Mouse (Mus musculus) heart, embryonic 10.5 days (tissue): Measurements from ENCODE around the gene Hecw2. TPM values are rescaled to one million over a fixed set of nuclear protein-coding genes. Genes with fewer than 3 reads are reported as not detected.

ENCODE experiments used
- DNase-seq: peaks from one replicate; pipeline ENCODE4 v3.0.0-alpha.2; 2017; ENCODE audit warnings: low spot score
- H3K27ac ChIP-seq: fragments of 300-500 bp; sonication (generic); 2 replicates; pipeline ENCODE4 v1.5.1; 2016; ENCODE audit warnings: mild to moderate bottlenecking
- H3K27me3 ChIP-seq: fragments of 300-500 bp; sonication (generic); 2 replicates; pipeline ENCODE4 v1.6.1; 2016; ENCODE audit warnings: mild to moderate bottlenecking; ENCODE audit not compliant: poor library complexity, insufficient read depth, severe bottlenecking
- H3K36me3 ChIP-seq: fragments of 300-500 bp; sonication (generic); 2 replicates; pipeline ENCODE4 v1.6.1; 2016; ENCODE audit warnings: mild to moderate bottlenecking, moderate library complexity
- H3K4me1 ChIP-seq: fragments of 300-500 bp; sonication (generic); 2 replicates; pipeline ENCODE4 v1.6.1; 2016; ENCODE audit warnings: mild to moderate bottlenecking
- H3K4me3 ChIP-seq: fragments of 300-500 bp; sonication (generic); 2 replicates; pipeline ENCODE4 v1.5.1; 2016; ENCODE audit warnings: mild to moderate bottlenecking, moderate library complexity
- H3K9me3 ChIP-seq: fragments of 300-500 bp; sonication (generic); 2 replicates; pipeline ENCODE4 v1.6.1; 2016; ENCODE audit warnings: mild to moderate bottlenecking, moderate library complexity
- WGBS: fragments of 180-500 bp; shearing (Covaris S2); methylation state at CpG from one replicate; pipeline ENCODE4 v1.1.7; 2016; 5-methylcytosine and 5-hydroxymethylcytosine counted together
- polyA plus RNA-seq: library from polyadenylated mRNA; unstranded; fragments of >200 nt; fragmentation: Nextera tagmentation; extraction: Ambion mirVana; gene quantifications from 2 replicates; pipeline ENCODE4 v1.2.1, GENCODE M21; 2016

Gene Hecw2
- polyA plus RNA-seq, 1 experiment from 2014 or later = 5.2 TPM

DNA sequence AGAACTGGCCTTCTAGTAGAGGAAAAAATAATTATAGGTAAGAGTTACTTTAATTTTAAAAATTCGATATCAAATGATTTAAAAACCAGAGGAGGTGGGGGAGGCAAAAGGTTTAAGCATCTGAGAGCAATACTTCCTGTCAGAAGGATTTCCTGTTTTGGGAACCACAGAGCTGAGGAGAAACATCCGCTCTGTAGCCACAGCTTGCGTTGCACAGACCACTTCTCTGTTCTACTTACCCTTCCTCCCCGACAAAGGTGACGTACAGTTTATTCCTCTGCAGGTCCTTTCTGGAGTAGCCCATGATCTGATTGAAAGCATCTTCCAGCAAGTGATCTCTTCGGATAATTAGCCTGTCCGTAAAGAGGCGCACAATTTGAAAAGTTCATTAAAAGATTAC is 343.6 kb downstream of the Hecw2 start:
- WGBS = 77% methylated on average over 8 of the region's 8 CpGs

DNA sequence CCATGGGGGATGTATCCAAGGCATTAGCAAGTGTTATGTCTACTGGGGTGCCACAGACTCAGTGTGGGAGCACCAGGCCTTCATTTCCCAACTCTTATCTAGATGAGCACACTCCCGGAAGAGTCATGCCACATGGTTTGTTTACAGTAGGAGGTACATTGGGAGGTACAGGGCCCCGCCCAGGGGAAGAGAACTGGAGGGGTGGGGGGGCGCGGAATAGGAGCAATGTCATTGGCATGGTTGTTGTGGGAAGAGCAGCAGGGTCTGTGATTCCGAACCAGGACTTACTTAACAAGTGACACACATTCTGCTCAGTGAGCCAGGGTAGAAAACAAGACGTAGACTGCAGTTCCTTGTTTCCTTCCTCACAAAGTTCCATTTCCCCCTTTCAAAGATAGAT is 344.1 kb downstream of the Hecw2 start:
- peaks cover 7% of the 10 kb centered on the region; the same call in 1 of the 2 replicates for H3K36me3 ChIP-seq
- H3K9me3 ChIP-seq = no peaks in the 10 kb centered on the region
- H3K4me3 ChIP-seq = no peak overlapping the region
- 71% methylated on average over 6 of the region's 6 CpGs for WGBS
- DNase-seq = no peak
- H3K4me1 ChIP-seq = no peaks in the 10 kb centered on the region
- H3K27me3 ChIP-seq = no peaks in the 10 kb centered on the region
- no peak overlapping the region; the same call in 1 of the 2 replicates for H3K27ac ChIP-seq

More for the DNA sequence above, 343.6 kb downstream of the Hecw2 start:
- H3K4me1 ChIP-seq = no peaks in the 10 kb centered on the region
- no peaks in the 10 kb centered on the region for H3K9me3 ChIP-seq
- H3K27me3 ChIP-seq = no peaks in the 10 kb centered on the region
- H3K4me3 ChIP-seq = no peak overlapping the region
- no peak for DNase-seq
- no peak overlapping the region for H3K27ac ChIP-seq
- H3K36me3 ChIP-seq = peaks cover 7% of the 10 kb centered on the region; the same call in 1 of the 2 replicates

DNA sequence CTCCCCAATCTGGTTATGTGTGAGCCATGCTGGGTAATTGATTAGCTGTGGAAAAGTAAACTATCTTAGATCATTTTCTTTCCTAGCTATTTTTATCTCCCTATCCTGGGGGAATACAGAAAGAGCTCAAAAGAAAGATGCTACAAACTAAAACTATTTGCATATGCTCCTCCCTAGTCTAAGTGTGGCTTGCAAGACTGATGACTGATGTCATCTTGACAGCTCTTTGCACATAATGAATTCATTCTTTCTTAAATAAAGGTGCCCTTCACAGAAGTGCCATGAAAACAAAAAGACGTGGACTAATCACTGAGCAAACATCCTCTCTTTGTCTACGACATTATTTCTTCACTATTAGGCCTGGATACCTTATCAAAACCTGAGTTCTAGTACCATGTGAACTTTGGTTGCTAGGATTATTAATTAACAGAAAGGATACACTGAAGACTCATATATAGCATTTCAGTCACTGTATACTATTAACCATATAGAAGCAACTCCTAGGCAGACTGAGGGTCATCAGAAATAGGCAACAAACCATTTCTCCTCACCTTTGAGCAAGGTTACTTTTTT is 348.2 kb downstream of the Hecw2 start:
- Histone ChIP-seq H3K27ac (no peak overlapping the region), H3K4me3 (no peak overlapping the region), H3K36me3 (peaks cover 7% of the 10 kb centered on the region; the same call in 1 of the 2 replicates), H3K27me3 (no peaks in the 10 kb centered on the region), H3K4me1 (no peaks in the 10 kb centered on the region), H3K9me3 (no peaks in the 10 kb centered on the region)
- no peak for DNase-seq
- WGBS = 45% methylated on average over 2 of the region's 2 CpGs

DNA sequence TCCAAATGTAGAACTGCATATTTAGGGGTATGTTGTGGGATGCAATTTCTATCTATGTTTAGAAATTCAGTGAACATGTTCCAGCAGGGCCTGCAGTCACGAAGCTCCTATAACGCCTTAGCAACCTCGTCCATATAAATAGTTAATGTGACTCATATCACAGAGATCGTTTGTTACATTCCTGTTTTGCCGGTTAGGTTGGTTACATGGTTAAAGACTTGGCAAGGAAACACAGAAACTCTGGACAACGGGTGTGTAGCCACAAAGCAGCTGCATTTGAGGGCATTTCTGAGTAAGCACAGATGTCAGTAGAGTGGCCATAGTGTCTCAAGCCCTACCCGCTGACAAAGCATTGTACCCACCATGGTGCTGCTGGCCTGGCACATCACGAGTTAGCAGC is 349.1 kb downstream of the Hecw2 start:
- DNase-seq = no peak
- Histone ChIP-seq H3K4me1 (no peaks in the 10 kb centered on the region), H3K27ac (no peak overlapping the region), H3K36me3 (peaks cover 6% of the 10 kb centered on the region; the same call in 1 of the 2 replicates), H3K4me3 (no peak overlapping the region), H3K9me3 (no peaks in the 10 kb centered on the region), H3K27me3 (no peaks in the 10 kb centered on the region)
- 83% methylated on average over 8 of the region's 8 CpGs for WGBS

DNA sequence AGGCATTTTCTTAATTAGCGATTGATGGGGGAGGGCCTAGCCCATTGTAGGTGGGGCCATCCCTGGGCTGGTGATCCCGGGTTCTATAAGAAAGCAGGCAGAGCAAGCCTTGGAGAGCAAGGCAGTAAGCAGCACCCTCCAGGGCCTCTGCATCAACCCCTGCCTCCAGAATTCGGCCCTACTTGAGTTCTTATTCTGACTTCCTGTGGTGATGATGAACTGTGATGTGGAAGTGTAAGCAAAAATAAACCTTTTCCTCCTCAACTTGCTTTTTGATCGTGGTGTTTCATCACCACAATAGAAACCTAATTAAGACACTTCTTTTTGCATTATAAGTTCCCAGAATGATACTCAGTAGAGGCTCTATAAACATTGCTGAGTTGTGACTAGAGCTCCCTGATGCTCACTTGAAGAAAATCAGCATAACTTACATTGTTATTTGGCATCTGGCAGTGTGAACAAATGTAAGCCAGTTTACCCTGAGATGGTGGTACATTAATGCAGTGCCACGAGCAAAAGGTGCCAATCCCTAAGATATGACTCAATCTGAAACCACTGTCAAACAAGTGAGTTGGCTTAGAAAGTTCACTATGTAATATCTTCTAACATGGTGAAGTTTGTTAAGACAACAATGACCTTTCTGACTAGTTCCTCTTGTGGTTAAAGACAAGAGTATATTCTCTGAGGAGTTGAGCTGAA is 349.9 kb downstream of the Hecw2 start:
- Histone ChIP-seq H3K9me3 (no peaks in the 10 kb centered on the region), H3K27me3 (no peaks in the 10 kb centered on the region), H3K4me1 (no peaks in the 10 kb centered on the region), H3K4me3 (no peak overlapping the region), H3K27ac (no peak overlapping the region), H3K36me3 (no peaks in the 10 kb centered on the region)
- DNase-seq = no peak
- 72% methylated on average over 5 of the region's 5 CpGs for WGBS

DNA sequence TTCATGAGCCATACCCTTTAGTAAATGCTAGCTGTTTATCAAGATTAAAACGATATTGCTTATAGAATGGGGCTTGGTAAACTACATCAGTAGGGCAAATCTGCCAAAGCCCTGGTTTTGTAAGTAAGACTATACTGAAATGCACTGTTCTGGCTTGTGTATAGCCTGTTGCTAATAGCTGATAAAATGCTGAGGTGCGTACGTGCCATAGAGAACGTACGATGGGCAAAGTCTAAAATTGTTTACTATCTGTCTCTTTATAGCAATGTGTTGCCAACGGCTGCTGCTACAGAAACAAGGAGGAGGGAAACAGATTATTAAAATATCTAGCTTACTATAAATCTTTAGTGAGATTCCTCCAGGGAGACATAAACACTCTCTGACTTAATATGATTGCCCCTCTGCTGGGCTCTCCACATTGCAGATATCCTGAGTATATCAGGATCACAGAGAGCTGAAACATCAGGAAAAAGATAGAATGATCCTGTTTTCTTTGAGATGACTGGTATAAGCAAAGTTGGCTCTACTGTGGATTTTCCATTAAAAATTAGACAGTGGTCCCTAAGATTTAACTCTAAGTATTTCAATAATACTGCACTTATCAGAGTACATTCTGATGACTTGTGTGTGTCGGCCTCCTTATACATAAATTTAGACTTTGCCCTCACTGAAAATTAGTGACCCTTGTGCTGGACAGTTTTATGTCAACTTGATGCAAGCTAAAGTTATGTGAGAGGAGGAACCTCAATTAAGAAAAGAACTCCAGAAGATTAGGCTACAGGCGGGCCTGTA is 350.6 kb downstream of the Hecw2 start:
- no peak overlapping the region for H3K27ac ChIP-seq
- no peak overlapping the region for H3K4me3 ChIP-seq
- DNase-seq = no peak
- H3K4me1 ChIP-seq = no peaks in the 10 kb centered on the region
- 90% methylated on average over 8 of the region's 8 CpGs for WGBS
- no peaks in the 10 kb centered on the region for H3K27me3 ChIP-seq
- H3K36me3 ChIP-seq = no peaks in the 10 kb centered on the region
- H3K9me3 ChIP-seq = no peaks in the 10 kb centered on the region

DNA sequence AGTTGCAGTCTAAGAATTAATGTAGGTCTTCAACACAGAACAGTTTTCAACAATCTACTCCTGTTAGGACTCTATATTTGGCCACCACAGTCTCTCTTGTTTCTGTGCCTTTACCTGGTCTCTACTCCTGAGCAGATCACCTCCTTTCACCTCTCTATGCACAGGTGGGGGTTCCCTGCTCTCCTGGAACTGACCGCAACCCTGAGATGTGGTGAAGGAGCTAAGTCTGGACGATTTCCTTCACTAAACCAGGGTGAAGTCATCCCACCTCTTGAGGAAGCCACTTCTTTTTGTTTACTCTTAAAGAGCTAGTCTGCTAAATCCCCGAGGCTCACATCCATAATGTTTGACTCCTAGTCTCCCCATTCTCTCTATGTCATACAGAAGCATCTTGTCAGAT is 351.9 kb downstream of the Hecw2 start:
- Histone ChIP-seq H3K9me3 (no peaks in the 10 kb centered on the region), H3K27ac (no peak overlapping the region), H3K4me3 (no peak overlapping the region), H3K27me3 (no peaks in the 10 kb centered on the region), H3K36me3 (peaks cover under 1% of the 10 kb centered on the region; the same call in 1 of the 2 replicates), H3K4me1 (no peaks in the 10 kb centered on the region)
- 68% methylated on average over 3 of the region's 3 CpGs for WGBS
- DNase-seq = no peak

DNA sequence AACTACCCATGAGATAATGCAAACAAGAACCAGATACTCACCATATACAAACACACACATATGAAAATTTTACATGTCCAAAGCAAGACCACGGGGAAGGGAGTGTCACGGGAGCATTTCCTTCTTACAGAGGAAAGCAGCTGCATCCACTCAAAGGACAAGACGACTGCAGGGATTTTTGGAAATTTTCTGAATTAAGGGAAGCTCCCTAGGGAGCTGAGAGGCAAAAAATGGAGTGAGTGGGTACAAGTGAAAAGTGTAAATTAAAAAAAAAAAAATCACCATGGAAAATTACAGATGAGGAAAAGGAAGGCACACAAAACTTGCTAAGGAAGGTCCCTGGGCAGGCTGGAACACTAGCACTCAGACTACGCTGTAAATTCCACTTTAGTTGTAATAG is 353.9 kb downstream of the Hecw2 start:
- no peaks in the 10 kb centered on the region for H3K27me3 ChIP-seq
- 74% methylated on average over 4 of the region's 4 CpGs for WGBS
- peaks cover 6% of the 10 kb centered on the region; the same call in 1 of the 2 replicates for H3K36me3 ChIP-seq
- H3K4me1 ChIP-seq = no peaks in the 10 kb centered on the region
- DNase-seq = no peak
- H3K4me3 ChIP-seq = no peak overlapping the region
- H3K9me3 ChIP-seq = no peaks in the 10 kb centered on the region
- no peak overlapping the region for H3K27ac ChIP-seq

DNA sequence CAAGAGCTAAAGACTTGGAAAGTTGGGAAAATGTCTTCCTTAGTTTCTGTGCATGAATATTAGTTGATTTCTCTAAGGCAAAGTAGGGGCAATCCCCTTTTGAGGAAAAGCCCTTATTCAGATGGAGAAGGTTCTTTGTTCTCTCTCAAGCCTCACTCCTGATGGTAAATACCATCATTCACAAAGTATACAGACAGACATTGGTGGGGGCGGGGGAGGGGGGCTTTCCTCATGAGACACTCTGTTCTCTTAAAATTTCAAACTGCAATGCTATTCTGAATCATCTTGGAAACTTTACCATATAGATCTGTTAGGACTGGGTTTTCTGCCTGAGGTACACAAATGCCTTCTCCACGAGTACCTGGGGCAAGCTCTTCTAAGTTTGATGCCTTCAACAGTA is 355.6 kb downstream of the Hecw2 start:
- WGBS = 70% methylated on average over 2 of the region's 2 CpGs
- Histone ChIP-seq H3K36me3 (peaks cover 6% of the 10 kb centered on the region; the same call in 1 of the 2 replicates), H3K4me1 (no peaks in the 10 kb centered on the region), H3K9me3 (no peaks in the 10 kb centered on the region), H3K27ac (no peak overlapping the region), H3K4me3 (no peak overlapping the region), H3K27me3 (no peaks in the 10 kb centered on the region)
- no peak for DNase-seq

DNA sequence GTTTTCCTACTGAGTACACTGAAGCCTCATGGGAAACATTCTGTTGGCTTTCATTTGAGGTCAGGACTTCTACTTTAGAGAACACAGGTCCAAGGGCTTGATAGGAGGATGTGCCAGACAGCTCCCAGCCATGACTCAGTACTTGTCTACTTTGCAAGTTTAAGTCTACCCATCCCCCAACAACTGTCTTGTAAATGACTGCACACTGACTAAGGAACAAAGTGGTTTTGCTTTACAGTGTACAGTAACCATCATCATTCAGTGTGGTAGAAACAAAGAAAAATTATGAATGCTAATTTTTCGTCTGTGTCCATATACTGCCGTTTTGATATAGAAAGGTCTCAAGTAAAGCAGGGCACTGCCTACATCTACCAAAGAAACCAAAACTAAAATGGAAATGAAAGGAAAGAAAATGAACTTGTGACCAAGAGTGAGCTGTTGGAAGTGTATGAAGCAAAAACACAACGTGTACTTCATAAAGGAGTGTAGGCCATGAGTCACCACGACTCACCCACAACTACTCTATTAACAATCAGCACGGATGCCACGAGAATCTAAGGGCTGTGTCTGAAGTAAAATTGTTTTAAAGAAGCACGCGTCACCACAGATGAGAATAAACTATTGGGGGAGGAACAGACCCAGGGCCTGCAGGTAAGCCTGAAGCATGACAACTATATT is 356.6 kb downstream of the Hecw2 start:
- WGBS = 84% methylated on average over 8 of the region's 8 CpGs
- Histone ChIP-seq H3K27me3 (no peaks in the 10 kb centered on the region), H3K9me3 (no peaks in the 10 kb centered on the region), H3K4me3 (no peak overlapping the region), H3K27ac (no peak overlapping the region), H3K4me1 (no peaks in the 10 kb centered on the region), H3K36me3 (peaks cover 6% of the 10 kb centered on the region; the same call in 1 of the 2 replicates)
- no peak for DNase-seq

DNA sequence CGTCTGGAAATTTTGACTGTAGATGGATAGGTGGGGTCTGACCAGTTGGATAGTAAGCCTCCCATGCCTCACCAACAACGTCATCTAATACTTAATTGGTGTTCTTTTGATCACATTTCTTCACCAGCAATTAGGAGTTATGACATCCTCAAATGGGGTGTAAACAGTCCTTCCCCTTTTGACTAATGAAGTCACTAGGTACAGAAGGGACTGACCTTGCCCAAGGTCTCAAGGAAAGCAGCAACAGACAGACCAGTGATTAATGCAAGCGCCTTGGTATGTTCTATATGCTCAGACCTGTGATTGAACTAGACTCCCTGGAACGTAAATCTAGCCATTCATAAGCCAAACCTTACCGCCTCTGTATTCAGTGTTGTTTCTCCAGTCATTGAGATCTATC is 364.7 kb downstream of the Hecw2 start:
- Histone ChIP-seq H3K4me1 (no peaks in the 10 kb centered on the region), H3K4me3 (no peak overlapping the region), H3K27ac (no peak overlapping the region), H3K9me3 (no peaks in the 10 kb centered on the region), H3K36me3 (peaks cover 13% of the 10 kb centered on the region; the same call in 1 of the 2 replicates), H3K27me3 (no peaks in the 10 kb centered on the region)
- WGBS = 90% methylated on average over 5 of the region's 5 CpGs
- DNase-seq = no peak

DNA sequence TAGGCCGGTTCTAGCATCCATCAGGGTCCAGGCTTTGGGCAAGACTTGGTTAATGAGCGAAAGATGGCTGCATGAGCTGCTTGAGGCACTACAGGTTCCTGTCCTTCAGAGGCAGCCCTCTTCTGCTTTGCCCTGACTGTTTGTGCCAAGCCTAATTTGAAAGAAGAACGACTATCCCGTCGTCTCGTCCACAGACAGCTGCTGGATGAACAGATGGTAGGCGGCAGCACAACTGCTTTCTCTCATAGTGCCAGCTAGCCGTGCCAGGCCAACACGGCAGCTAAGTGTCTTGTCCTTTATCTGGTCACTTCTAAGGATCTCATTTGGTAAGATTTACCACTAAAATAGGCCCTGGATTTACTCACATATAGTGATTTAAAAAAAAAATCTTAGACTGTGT is 365.9 kb downstream of the Hecw2 start:
- Histone ChIP-seq H3K27ac (no peak overlapping the region), H3K27me3 (no peaks in the 10 kb centered on the region), H3K9me3 (no peaks in the 10 kb centered on the region), H3K36me3 (peaks cover 13% of the 10 kb centered on the region; the same call in 1 of the 2 replicates), H3K4me1 (peaks cover 3% of the 10 kb centered on the region; the same call in 1 of the 2 replicates), H3K4me3 (no peak overlapping the region)
- DNase-seq = no peak
- 85% methylated on average over 9 of the region's 9 CpGs for WGBS
